28 mouse cellular contexts compared by ENCODE assay signal in genomic region chr13:73347922-73348650, GRCm38 (mm10). TPM values are rescaled to one million over a fixed set of nuclear protein-coding genes. Genes with fewer than 3 reads are reported as not detected.
A peak's percentile ranks its signal among the peaks of the same experiment; 100 is the strongest.
DNase-seq lines count a peak whose midpoint lies in the region; ATAC-seq and TF ChIP-seq lines count a peak whose summit lies in the region.
"Had no signal": no experiment of that assay in that cellular context is flagged by ENCODE, and none has a peak within 500 bp of the region (broad histone marks: within the 10 kb centered on the region; RNA-seq: fewer than 3 reads in every experiment).

No protein-coding gene starts in this region.

- peak overlapping the region; percentile 67 for H3K27ac ChIP-seq in lung, embryonic 15.5 days
- H3K27ac ChIP-seq: embryonic facial prominence, embryonic 12.5 days; embryonic facial prominence, embryonic 15.5 days; hindbrain, embryonic 13.5 days had no signal

- H3K9me3 ChIP-seq in lung, embryonic 15.5 days = no peaks in the 10 kb centered on the region
- H3K9me3 ChIP-seq: embryonic facial prominence, embryonic 12.5 days; embryonic facial prominence, embryonic 15.5 days; heart, embryonic 12.5 days; heart, embryonic 15.5 days; hindbrain, embryonic 10.5 days; hindbrain, embryonic 13.5 days had no signal

- H3K4me2 ChIP-seq in lung, embryonic 15.5 days = no peak overlapping the region
- H3K4me2 ChIP-seq: embryonic facial prominence, embryonic 12.5 days; embryonic facial prominence, embryonic 15.5 days; heart, embryonic 12.5 days; heart, embryonic 15.5 days; hindbrain, embryonic 13.5 days had no signal

- 0 out of 2 replicates have a peak, but pooled peaks cover 3% of the 10 kb centered on the region for H3K4me1 ChIP-seq in lung, embryonic 15.5 days
- no peaks in the 10 kb centered on the region for H3K4me1 ChIP-seq in lung, adult 2 months (ENCODE audit: control insufficient read depth, insufficient read depth, low read length)
- H3K4me1 ChIP-seq: embryonic facial prominence, embryonic 15.5 days; hindbrain, embryonic 13.5 days had no signal

- no peaks in the 10 kb centered on the region for H3K27me3 ChIP-seq in lung, embryonic 15.5 days
- H3K27me3 ChIP-seq: embryonic facial prominence, embryonic 12.5 days; embryonic facial prominence, embryonic 15.5 days; heart, embryonic 12.5 days; heart, embryonic 15.5 days; hindbrain, embryonic 13.5 days had no signal

- WGBS in lung, embryonic 15.5 days = 55% methylated on average over 7 of the region's 7 CpGs
- WGBS in lung, adult 2 months = 63% methylated on average over 7 of the region's 7 CpGs

- H3K9ac ChIP-seq in lung, embryonic 15.5 days = no peak overlapping the region
- H3K9ac ChIP-seq: embryonic facial prominence, embryonic 12.5 days; embryonic facial prominence, embryonic 15.5 days; forebrain, postnatal 0 days; heart, embryonic 12.5 days; heart, embryonic 15.5 days; hindbrain, embryonic 13.5 days had no signal

- TF ChIP-seq POLR2A in lung, adult 2 months (IDR thresholded peaks at IDR 0.05; ENCODE audit: borderline replicate concordance, extremely low read depth, low read depth, low read length) = no peak

- TF ChIP-seq CTCF in lung, adult 2 months (IDR thresholded peaks at IDR 0.05; ENCODE audit: insufficient read depth, low read length) = no peak

- DNase-seq in lung, adult 2 months = no peak
- peak; percentile 14 for DNase-seq in lung, postnatal 14 days
- no peak for DNase-seq in lung, postnatal 10 days
- DNase-seq in ES-CJ7 (ENCODE audit: low read depth, low spot score) (peak; percentile 54), ZHBTc4 (ENCODE audit: low read depth, low spot score) (peak; percentile 55)
- DNase-seq in left cerebral cortex, postnatal 14 days (ENCODE audit: low spot score in 2 of 2) = no peak
- DNase-seq: adrenal gland, adult 2 months; adrenal gland, postnatal 14 days; B cell, adult 2 months; cerebellum, adult 11-12 months; cerebellum, adult 8-10 months; cerebellum, postnatal 25 days; forebrain, postnatal 0 days; gastrocnemius, postnatal 25 days; heart, adult 18-20 months; heart, postnatal 10 days; heart, postnatal 36 days had no signal

- intact Hi-C loops in left cerebral cortex, postnatal 14 days (cut with DNase I) = no loop called here

- ATAC-seq in lung, embryonic 15.5 days (ENCODE audit: borderline replicate concordance, extremely low read depth, low FRiP score, low TSS enrichment) = peak; percentile 69; the same call in 1 of the 2 replicates
- no peak for ATAC-seq in inflammation-experienced regulatory T-cells, adult 6 months
- ATAC-seq: forebrain, embryonic 14.5 days; forebrain, postnatal 0 days; hindbrain, embryonic 16.5 days; intestine, embryonic 16.5 days had no signal

- no peaks in the 10 kb centered on the region for H3K36me3 ChIP-seq in lung, embryonic 15.5 days
- H3K36me3 ChIP-seq: embryonic facial prominence, embryonic 12.5 days; embryonic facial prominence, embryonic 15.5 days; heart, embryonic 12.5 days; heart, embryonic 15.5 days; hindbrain, embryonic 10.5 days; hindbrain, embryonic 13.5 days had no signal

- H3K4me3 ChIP-seq in lung, embryonic 15.5 days = no peak overlapping the region
- no peak overlapping the region for H3K4me3 ChIP-seq in lung, adult 2 months (replicated peaks; ENCODE audit: extremely low read depth, low read depth, low read length)
- H3K4me3 ChIP-seq: embryonic facial prominence, embryonic 12.5 days; embryonic facial prominence, embryonic 15.5 days; heart, embryonic 12.5 days; heart, embryonic 15.5 days; hindbrain, embryonic 10.5 days; hindbrain, embryonic 13.5 days had no signal

RNA-seq across cellular contexts. Expression of gene Ndufs6, which starts 19.7 kb away (rescaled TPM):
- 376 and 415 TPM in 2 replicates for polyA plus RNA-seq in lung, embryonic 15.5 days (2015; fragmentation: Nextera tagmentation; extraction: Ambion mirVana)
- 44.2 and 60.3 TPM in 2 replicates for polyA plus RNA-seq in lung, adult 2 months (2012; rRNA removed)
- 100 to 1,000 TPM; 118 to 174 (median 174) TPM for polyA plus RNA-seq in inflammation-experienced regulatory T-cells, adult 6 months (2017; shearing (Covaris generic))
- total RNA-seq in left cerebral cortex, postnatal 14 days (2021) = 100 to 1,000 TPM; 182 to 189 TPM

RNA-seq across cellular contexts. Expression of gene Mrpl36, which starts 19.8 kb away (rescaled TPM):
- 130 and 131 TPM in 2 replicates for polyA plus RNA-seq in lung, embryonic 15.5 days (2015; fragmentation: Nextera tagmentation; extraction: Ambion mirVana)
- 79.2 and 81.6 TPM in 2 replicates for polyA plus RNA-seq in lung, adult 2 months (2012; rRNA removed)
- polyA plus RNA-seq in inflammation-experienced regulatory T-cells, adult 6 months (2017; shearing (Covaris generic)) = 100 to 1,000 TPM; 116 to 149 (median 137) TPM
- total RNA-seq in left cerebral cortex, postnatal 14 days (2021) = 10 to 100 TPM; 36.4 to 38.6 TPM

Comparison
In these comparisons a context has a peak if more than half of its experiments do, and no peak if none do; other contexts are left out.
1. DNase-seq: peak in lung, postnatal 14 days (single experiment), ES-CJ7 (single experiment) and ZHBTc4 (single experiment); none in lung, adult 2 months (single experiment), lung, postnatal 10 days (single experiment) and left cerebral cortex, postnatal 14 days (0 of 2).